Mouse (Mus musculus) thymus, adult 2 months (tissue): Measurements from ENCODE around the gene Fam178b. TPM values are rescaled to one million over a fixed set of nuclear protein-coding genes. Genes with fewer than 3 reads are reported as not detected.
"Not testable (repeated sequence)": the region's sequence is repeated elsewhere in the genome, so short reads cannot be mapped to it uniquely, and the experiment has no call there.

Source experiments
- DNase-seq: peaks from one replicate; pipeline ENCODE4 v3.0.0; 2021
- H3K27ac ChIP-seq: fragments of 200-500 bp; 2 replicates; pipeline ENCODE4 v1.5.1; 2012; ENCODE audit warnings: low read length, control low read depth; ENCODE audit not compliant: control insufficient read depth, insufficient read depth
- H3K27me3 ChIP-seq: fragments of 200-500 bp; 2 replicates; pipeline ENCODE4 v1.6.1; 2012; ENCODE audit warnings: mild to moderate bottlenecking, low read length, moderate library complexity, mixed read lengths; ENCODE audit not compliant: control insufficient read depth, insufficient read depth
- H3K36me3 ChIP-seq: fragments of 200-500 bp; 2 replicates; pipeline ENCODE4 v1.6.1; 2012; ENCODE audit warnings: mild to moderate bottlenecking, low read length, moderate library complexity; ENCODE audit not compliant: control insufficient read depth, insufficient read depth
- H3K4me1 ChIP-seq: fragments of 200-500 bp; replicated peaks from 2 replicates; pipeline ENCODE4 v1.6.1; 2012; ENCODE audit warnings: low read length; ENCODE audit not compliant: control insufficient read depth, insufficient read depth
- H3K4me3 ChIP-seq: fragments of 200-500 bp; 2 replicates; pipeline ENCODE4 v1.5.1; 2012; ENCODE audit warnings: mild to moderate bottlenecking, low read length, control low read depth, moderate library complexity; ENCODE audit not compliant: control insufficient read depth, insufficient read depth
- CTCF ChIP-seq: fragments of 200-500 bp; IDR thresholded peaks from 2 replicates; pipeline ENCODE4 v1.5.1; 2012; ENCODE audit warnings: mild to moderate bottlenecking, control low read depth, low read length, moderate library complexity, borderline replicate concordance; ENCODE audit not compliant: control insufficient read depth, poor library complexity, insufficient read depth; ENCODE audit errors: extremely low read depth
- POLR2A ChIP-seq: fragments of 200-500 bp; IDR thresholded peaks from 2 replicates; pipeline ENCODE4 v1.6.1; 2012; ENCODE audit warnings: mild to moderate bottlenecking, low read length, control low read depth, moderate library complexity; ENCODE audit not compliant: control insufficient read depth, poor library complexity, insufficient read depth; ENCODE audit errors: extremely low read depth
- WGBS: fragments of 180-500 bp; shearing (Covaris S2); methylation state at CpG from one replicate; pipeline ENCODE4 v1.1.7; 2018; 5-methylcytosine and 5-hydroxymethylcytosine counted together
- polyA plus RNA-seq: library from polyadenylated mRNA; depleted of rRNA; stranded (reverse); fragments of >200 nt; gene quantifications from 2 replicates; pipeline ENCODE4 v1.2.3, GENCODE M21; 2012

Gene Fam178b
- polyA plus RNA-seq, 1 experiment = 1.9 TPM

DNA sequence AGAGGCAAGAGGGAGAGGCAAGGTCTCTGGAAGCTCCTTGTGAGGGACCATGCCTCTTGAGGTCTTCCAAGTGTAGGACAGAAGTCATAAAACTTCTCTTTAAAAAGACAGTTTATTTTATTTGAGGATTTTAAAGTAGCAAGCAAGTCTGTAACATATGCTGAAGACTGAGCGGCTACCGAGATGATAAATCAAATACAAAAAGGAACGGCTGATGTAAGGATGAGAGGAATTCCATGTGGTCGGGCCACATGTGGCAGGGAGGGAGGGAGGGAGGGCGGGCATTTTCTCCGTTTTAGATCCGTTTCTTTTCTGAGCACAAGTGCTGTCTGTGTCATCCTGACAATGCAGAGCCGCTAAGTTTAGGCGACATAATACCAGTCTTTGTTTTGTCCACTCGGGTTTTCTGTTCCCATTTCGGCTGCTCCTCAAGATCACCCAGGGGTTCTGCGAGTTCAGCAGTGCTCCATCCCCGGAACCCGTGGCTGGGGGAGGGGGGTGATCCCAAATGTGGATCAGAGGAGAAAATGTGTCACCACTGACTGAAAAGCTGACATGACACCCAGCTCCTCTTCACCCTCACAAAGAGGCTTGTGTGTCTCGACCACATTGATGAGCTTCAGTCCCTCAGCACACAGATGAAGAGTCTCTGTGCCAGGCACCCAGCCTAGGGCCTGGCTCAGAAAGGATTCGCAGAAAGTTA, 10.2 kb downstream of the Fam178b start:
- no peaks in the 10 kb centered on the region for H3K4me1 ChIP-seq
- H3K4me3 ChIP-seq = no peak overlapping the region
- DNase-seq = no peak
- TF ChIP-seq POLR2A = no peak
- no peak for TF ChIP-seq CTCF
- H3K36me3 ChIP-seq = no peaks in the 10 kb centered on the region
- WGBS = 89% methylated on average over 16 of the region's 16 CpGs
- no peaks in the 10 kb centered on the region for H3K27me3 ChIP-seq
- no peak overlapping the region for H3K27ac ChIP-seq

DNA sequence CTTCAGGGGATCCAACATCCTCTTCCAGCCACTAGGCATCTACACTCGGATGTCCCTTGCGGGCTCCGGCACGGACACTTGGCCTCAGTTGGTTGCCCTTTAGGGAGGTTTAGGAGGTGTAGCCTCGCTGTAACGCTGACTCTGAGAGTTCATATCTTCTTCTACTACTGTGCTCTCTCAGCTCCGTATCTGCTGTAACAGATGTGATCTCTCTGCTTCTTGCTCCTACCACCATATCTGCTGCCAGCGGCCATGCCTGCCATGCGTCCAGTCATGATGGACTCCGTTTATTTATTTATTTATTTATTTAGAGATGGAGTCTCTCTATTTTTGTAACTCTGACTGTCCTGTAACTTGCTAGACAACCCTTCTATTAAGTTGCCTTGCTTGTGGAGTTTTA, 11.7 kb downstream of the Fam178b start:
- Histone ChIP-seq H3K27me3 (no peaks in the 10 kb centered on the region), H3K4me3 (no peak overlapping the region), H3K27ac (no peak overlapping the region), H3K4me1 (no peaks in the 10 kb centered on the region), H3K36me3 (no peaks in the 10 kb centered on the region)
- 96% methylated on average over 10 of the region's 10 CpGs for WGBS
- DNase-seq = no peak
- TF ChIP-seq CTCF (no peak), POLR2A (no peak)

DNA sequence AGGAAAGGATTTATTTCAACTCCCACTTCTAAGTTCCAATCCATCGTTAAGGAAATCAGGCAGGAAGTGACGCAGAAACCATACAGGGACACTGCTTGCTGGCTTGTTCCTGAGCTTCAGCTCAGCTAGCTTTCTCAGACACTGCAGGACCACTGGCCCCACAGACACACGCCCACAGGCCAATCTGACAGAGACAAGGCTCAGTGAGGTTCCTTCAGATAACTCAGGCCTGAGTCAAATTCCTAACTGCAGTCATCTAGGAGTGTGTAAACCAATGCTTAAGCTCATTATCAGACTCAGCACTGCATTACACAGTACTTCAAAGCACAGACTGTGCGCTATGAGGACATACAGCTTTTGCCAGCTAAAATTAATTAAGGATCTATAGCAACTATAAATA, 12.7 kb downstream of the Fam178b start:
- no peaks in the 10 kb centered on the region for H3K4me1 ChIP-seq
- H3K36me3 ChIP-seq = no peaks in the 10 kb centered on the region
- no peak for DNase-seq
- H3K27me3 ChIP-seq = no peaks in the 10 kb centered on the region
- 71% methylated on average over 4 of the region's 4 CpGs for WGBS
- no peak overlapping the region for H3K27ac ChIP-seq
- no peak overlapping the region for H3K4me3 ChIP-seq
- TF ChIP-seq CTCF (no peak), POLR2A (no peak)

DNA sequence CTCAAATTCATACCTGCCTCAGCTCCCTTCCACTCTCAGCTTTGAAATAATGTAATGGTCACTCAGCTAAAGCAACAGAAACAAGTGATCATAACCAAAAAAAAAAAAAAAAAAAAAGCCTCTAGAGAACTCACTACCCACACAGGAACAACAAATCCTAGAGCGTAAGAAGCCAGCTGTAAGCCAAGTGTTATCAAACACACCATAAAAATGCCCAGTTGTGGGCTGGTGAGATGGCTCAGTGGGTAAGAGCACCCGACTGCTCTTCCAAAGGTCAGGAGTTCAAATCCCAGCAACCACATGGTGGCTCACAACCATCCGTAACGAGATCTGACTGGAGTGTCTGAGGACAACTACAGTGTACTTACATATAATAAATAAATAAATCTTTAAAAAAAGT, 15.0 kb downstream of the Fam178b start:
- not testable (repeated sequence) for H3K4me1 ChIP-seq, H3K27me3 ChIP-seq, H3K27ac ChIP-seq, H3K36me3 ChIP-seq, DNase-seq, H3K4me3 ChIP-seq
- 92% methylated on average over 4 of the region's 4 CpGs for WGBS

DNA sequence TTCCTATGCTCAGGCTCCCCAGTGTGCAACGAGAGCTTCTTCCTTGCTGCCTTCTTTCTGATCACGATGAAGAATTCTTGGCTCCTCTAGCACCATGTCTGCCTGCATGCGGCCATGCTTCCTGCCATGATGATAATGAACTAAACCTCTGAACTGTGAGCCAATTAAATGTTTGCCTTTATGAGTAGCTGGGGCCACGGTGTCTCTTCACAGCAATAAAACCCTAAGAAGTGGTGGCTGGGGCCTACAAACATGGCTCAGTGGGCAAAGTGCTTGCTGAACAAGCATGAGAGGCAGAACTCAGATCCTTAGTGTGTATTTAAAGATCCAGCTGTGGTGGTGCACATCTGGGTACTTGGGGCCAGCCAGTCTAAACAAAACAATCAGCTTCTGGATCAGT, 17.0 kb downstream of the Fam178b start:
- DNase-seq = no peak
- Histone ChIP-seq H3K27ac (no peak overlapping the region), H3K4me3 (no peak overlapping the region), H3K27me3 (no peaks in the 10 kb centered on the region), H3K36me3 (no peaks in the 10 kb centered on the region), H3K4me1 (no peaks in the 10 kb centered on the region)
- 94% methylated on average over 4 of the region's 4 CpGs for WGBS
- TF ChIP-seq CTCF (no peak), POLR2A (no peak)

DNA sequence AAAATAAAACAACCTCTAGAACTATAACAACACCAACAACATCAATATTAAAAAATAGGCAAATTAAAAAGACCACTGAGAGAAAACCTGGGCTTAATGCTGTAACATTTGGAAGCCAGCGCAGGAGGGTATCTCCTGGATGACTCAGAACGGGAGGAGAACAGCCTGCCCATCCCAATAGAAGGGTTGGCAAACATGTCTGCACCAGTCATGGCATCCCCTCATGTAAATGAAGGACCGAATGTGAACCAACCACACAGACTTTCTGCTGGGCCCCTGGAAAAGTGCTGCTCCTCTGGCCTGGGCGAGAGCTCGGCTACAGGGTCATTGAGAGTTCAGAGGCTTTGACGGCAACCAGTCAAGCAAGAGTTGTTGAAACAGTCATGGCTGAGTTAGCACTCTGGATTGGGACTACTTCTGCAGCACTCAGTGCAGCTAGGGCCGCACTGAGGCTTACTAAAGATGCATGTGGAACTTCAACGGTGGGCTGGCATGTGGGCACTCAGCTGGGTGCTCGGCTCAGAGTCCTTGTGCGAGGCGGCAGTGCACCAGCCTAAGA, 17.7 kb downstream of the Fam178b start:
- no peaks in the 10 kb centered on the region for H3K4me1 ChIP-seq
- 95% methylated on average over 11 of the region's 11 CpGs for WGBS
- DNase-seq = no peak
- H3K4me3 ChIP-seq = no peak overlapping the region
- H3K27me3 ChIP-seq = no peaks in the 10 kb centered on the region
- H3K27ac ChIP-seq = no peak overlapping the region
- no peaks in the 10 kb centered on the region for H3K36me3 ChIP-seq
- no peak for TF ChIP-seq CTCF
- no peak for TF ChIP-seq POLR2A

DNA sequence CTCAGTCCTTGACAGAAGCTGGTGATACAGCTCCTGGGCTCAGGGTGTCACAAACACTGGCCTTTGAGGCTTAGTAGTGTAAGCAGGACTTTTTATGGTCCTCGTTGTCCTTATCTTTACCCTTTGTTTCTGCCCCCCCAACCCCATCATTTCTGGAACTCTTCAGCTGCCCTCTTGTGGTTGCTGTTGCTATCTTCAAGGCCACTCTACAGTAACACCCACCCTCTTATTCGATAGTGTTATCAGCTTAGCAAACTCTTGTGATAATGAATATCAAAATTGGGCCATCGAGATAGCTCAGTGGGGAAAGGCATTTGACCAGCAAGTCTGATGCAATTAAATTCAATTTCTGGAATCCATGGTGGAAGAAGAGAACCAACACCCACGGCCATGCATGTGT, 18.5 kb downstream of the Fam178b start:
- Histone ChIP-seq H3K27ac (no peak overlapping the region), H3K4me1 (no peaks in the 10 kb centered on the region), H3K27me3 (no peaks in the 10 kb centered on the region), H3K36me3 (no peaks in the 10 kb centered on the region), H3K4me3 (no peak overlapping the region)
- 61% methylated on average over 4 of the region's 4 CpGs for WGBS
- TF ChIP-seq POLR2A = no peak
- no peak for TF ChIP-seq CTCF
- DNase-seq = peak; percentile 7
